ENCODE assay signal across 17 mouse cellular contexts in the genomic region with DNA sequence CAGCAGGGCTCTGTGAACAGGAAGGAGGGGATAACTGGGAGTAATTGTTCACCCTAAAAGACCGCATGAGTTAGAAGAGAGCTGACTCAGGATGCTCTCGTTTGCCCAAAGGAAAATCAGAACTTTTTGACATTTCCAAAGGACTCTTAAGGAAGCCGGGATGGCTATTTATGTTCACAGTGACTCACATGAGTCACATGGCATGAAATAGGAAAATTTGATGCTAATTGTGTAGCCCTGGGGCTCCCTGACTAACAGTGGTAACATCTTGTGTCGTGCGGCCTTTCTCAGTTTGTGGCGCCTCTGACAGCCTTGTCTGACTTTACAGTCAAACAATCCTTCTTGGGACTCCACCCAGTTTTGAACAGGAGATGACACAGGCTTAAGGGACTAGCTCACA. TPM values are rescaled to one million over a fixed set of nuclear protein-coding genes. Genes with fewer than 3 reads are reported as not detected.
DNase-seq lines count a peak whose midpoint lies in the region; ATAC-seq lines count a peak whose summit lies in the region.
"Had no signal": no experiment of that assay in that cellular context is flagged by ENCODE, and none has a peak within 500 bp of the region (broad histone marks: within the 10 kb centered on the region; RNA-seq: fewer than 3 reads in every experiment).

No protein-coding gene starts in this region.

- ATAC-seq in monocyte, adult 5-6 weeks (replicated peaks; ENCODE audit: insufficient number of reproducible peaks, low FRiP score, low TSS enrichment, poor library complexity, severe bottlenecking) = no peak
- ATAC-seq: forebrain, embryonic 14.5 days; intestine, embryonic 15.5 days had no signal

- intact Hi-C loops in left cerebral cortex, postnatal 4 days (cut with DNase I) = no loop called here
- intact Hi-C loops in left cerebral cortex, postnatal 25 days (cut with DNase I) = no loop called here

- DNase-seq in left cerebral cortex, adult 9 months (ENCODE audit: low spot score in 2 of 2) = peak; percentile 20 to 52
- no peak for DNase-seq in left cerebral cortex, postnatal 4 days
- DNase-seq in 416B (ENCODE audit: low read depth) = peak; percentile 4
- peak; percentile 51 for DNase-seq in Muller cell, postnatal 12 days (ENCODE audit: inconsistent ontology term)
- DNase-seq in left cerebral cortex, postnatal 25 days (ENCODE audit: low spot score in 2 of 2) = peak; percentile 19 to 79
- no peak for DNase-seq in neural tube, embryonic 10.5 days (ENCODE audit: extremely low spot score, low spot score)
- DNase-seq: adrenal gland, adult 8-10 months; cerebellum, postnatal 14 days; gastrocnemius, postnatal 10 days; heart, adult 18-20 months; heart, postnatal 4 days; kidney, adult 9 months; kidney, postnatal 25 days; thymus, postnatal 36 days had no signal

RNA-seq across cellular contexts. Expression of gene Cacna1a, which starts 51.9 kb away (rescaled TPM):
- total RNA-seq in left cerebral cortex, postnatal 4 days (2021) = 100 to 1,000 TPM; 151 to 183 TPM
- total RNA-seq in left cerebral cortex, postnatal 25 days (2021) = 100 to 1,000 TPM; 230 to 263 TPM
- 0.10 to 0.96 TPM in 2 of 3 replicates, not detected in the other for total RNA-seq in monocyte, adult 5-6 weeks (2017)

Comparison
In these comparisons a context has a peak if more than half of its experiments do, and no peak if none do; other contexts are left out.
1. DNase-seq: peak in left cerebral cortex, adult 9 months (2 of 2), 416B (single experiment), Muller cell, postnatal 12 days (single experiment) and left cerebral cortex, postnatal 25 days (2 of 2); none in left cerebral cortex, postnatal 4 days (single experiment) and neural tube, embryonic 10.5 days (single experiment).
2. RNA of gene Cacna1a, which starts 51.9 kb away (total RNA-seq): 230 to 263 TPM in left cerebral cortex, postnatal 25 days and 151 to 183 TPM in left cerebral cortex, postnatal 4 days; 0.10 to 0.96 TPM in monocyte, adult 5-6 weeks; every median in the first group is over 10 times any median in the second.